Mouse (Mus musculus) gastrocnemius, postnatal 10 days (tissue): Measurements from ENCODE around the gene BC025446. TPM values are rescaled to one million over a fixed set of nuclear protein-coding genes. Genes with fewer than 3 reads are reported as not detected.

Experiments
- DNase-seq: peaks from one replicate; pipeline ENCODE4 v3.0.0; 2021; ENCODE audit warnings: mixed read lengths
- long read RNA-seq, 2 experiments: library from polyadenylated mRNA; stranded (forward); transcript quantifications; one replicate each; pipeline ENCODE4 v2.0.0; 2021
- total RNA-seq, 2 experiments: library from RNA; stranded (reverse); gene quantifications; 2 replicates each; pipeline ENCODE4 v1.2.3; 2021

Gene BC025446
- total RNA-seq: not detected
- long read RNA-seq, experiment 1: 0 reads
- long read RNA-seq, experiment 2, partial matches to known transcripts: 0 of 1 reads
- long read RNA-seq, experiment 2, other reads (novel, unspliced or antisense): 0 of 1 reads

DNA sequence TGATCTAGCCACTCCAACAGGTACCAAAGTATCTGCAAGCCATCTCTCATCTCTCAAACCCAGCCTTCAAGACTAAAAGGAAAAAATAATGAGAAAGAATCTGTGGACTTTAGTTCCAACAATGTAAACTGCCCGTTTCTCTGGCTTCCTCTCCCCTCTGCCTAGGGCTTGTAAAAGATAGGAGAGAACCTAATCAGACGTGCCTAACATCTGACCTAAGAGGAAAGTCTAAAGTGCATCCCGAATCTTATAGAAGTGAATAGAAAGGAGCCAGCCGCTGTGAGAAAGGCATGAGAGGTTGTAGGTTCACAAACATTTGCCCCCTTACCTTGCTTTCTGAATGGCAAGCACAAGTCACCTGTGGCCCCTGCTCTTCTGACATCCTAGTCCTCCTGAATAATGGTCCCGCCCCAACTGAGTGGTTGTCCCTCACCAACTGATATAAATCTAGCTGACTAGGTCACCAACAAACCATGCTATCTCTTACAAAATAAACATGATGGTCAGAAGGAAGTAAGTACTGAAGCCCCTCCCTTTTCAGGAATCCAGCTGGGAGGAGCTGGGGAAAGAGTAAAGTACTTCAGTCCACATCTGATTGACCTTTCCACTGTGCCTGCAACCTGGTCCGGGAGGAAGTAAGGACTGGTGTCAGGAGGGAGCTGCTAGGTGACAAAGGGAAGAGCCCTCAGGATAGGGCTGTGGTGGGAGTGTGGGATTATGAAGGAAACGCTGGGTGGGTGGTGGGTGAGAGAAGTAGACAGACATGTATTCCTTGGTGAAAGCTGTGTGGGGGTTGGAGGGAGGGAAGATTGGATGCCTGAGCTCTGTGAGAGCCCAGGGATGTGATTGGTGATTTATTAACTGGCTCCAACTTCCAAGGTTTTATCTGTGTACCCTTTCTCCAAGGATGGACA, at the start of gene BC025446:
Gene BC025446, plus strand, starts transcription at position 599 of the 914 bp plus-strand sequence.
- no peak for DNase-seq

DNA sequence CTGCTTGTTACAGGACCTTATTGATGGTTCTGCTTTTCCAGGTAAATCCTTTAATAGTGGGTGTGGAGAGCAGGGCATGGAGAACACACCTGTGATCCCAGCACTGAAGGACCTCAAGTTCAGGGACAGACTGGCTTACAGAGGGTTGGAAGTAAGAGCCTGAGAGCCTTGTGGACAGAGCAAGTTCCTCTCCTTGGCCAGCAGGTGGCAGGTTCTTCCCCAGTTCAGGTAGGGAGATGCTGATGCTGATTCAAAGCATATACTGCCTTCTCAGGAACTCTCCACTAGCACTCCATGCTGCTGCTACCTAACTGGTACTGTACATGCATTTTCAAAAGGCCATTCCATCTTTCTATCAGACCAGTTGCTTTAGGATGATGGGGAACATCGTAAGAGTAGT, 40.7 kb upstream of the BC025446 start:
- no peak for DNase-seq

- no peak for DNase-seq
Observed at GRCm38 (mm10) chr15:75186291-75186690, 29.9 kb upstream of the BC025446 start.

GRCm38 (mm10) chr15:75189116-75189515, 27.1 kb upstream of the BC025446 start:
- no peak for DNase-seq

DNA sequence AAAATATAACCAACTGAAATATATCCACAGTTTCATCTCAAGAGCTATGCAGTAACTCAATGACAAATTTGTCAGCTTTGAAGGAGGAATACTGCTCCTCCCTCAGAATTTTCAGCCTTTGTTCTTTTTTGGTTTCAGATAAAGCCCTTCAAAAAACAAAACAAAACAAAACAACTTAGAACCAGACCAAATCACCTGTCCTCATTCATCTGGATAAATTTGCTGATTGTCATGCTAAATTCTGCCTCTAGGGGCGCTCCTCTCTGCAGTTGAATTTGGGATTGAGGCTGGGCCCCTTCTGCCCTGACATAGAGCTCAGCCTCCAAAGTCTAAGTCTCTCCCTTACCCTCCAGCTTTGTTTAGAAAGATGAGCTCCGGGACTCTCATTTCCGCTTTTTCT, 25.6 kb upstream of the BC025446 start:
- peak; percentile 6 for DNase-seq

- no peak for DNase-seq
Observed at GRCm38 (mm10) chr15:75216831-75217230, 655 bp downstream of the BC025446 start.

GRCm38 (mm10) chr15:75221942-75222341, 5.8 kb downstream of the BC025446 start:
- DNase-seq: no peak

GRCm38 (mm10) chr15:75237736-75238288, 21.6 kb downstream of the BC025446 start:
- no peak for DNase-seq

DNA sequence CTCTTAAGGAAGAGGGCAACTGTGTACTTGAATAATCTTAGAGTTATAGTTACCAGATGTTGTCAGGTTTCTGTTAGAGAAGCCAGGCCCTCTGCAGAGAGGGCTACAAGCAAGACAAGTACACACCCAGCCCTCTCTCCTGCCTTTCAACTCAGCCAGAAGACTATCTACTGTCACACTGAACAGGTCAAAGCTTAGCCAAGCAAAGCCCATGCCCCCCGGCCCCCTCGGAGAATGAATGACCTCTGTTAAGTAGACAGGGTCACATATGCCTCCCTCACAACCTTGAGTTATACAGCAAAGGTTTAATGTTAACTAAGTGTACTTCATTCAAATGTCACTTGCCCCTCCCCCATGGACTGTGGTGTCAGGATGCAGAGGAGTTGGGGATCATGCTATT, 24.4 kb downstream of the BC025446 start:
- no peak for DNase-seq

- no peak for DNase-seq
Observed at GRCm38 (mm10) chr15:75242756-75243640, 26.8 kb downstream of the BC025446 start.

DNA sequence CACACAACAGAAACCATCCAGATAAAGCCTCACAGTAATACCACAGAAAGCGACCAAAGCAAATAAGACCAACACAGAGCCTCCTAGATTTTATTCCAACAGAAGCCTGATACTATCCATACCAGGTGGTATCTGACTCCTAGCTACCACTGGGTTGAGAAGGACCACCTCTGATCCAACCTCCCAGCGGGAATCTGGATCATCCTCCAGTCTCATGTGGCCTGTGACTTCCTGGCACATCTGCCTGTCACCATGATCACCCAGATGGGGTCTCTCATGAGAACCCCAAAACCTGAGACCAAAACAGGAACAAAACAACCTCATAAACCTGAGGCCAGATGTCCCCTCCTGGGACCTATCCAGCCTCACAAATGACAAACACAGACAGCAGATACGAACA, 38.5 kb downstream of the BC025446 start:
- DNase-seq: no peak

GRCm38 (mm10) chr15:75265863-75266262, 49.7 kb downstream of the BC025446 start:
- no peak for DNase-seq

DNA sequence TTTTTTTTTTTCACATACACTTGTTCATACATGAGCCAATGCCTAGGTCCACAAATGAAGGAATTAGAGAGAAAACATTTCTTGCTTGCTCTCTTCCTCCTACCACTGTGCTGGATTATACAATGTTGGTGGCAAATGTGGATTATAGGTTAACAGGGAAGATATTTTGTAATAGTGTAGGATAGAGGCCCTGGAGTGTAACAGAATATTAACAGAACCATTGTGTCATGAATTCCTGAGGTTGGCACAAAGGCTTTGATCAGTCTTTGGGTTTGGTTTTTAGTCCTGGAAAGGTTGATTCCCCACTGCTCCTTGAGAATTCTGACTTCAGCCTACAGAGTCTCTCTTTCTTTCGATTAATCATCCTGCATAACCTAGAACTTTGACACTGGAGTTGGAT, 50.5 kb downstream of the BC025446 start:
- no peak for DNase-seq

- no peak for DNase-seq
Observed at GRCm38 (mm10) chr15:75268121-75268520, 51.9 kb downstream of the BC025446 start, which contains the start of gene Ly6f. Gene Ly6f (plus strand): TSS chr15:75268421.

DNA sequence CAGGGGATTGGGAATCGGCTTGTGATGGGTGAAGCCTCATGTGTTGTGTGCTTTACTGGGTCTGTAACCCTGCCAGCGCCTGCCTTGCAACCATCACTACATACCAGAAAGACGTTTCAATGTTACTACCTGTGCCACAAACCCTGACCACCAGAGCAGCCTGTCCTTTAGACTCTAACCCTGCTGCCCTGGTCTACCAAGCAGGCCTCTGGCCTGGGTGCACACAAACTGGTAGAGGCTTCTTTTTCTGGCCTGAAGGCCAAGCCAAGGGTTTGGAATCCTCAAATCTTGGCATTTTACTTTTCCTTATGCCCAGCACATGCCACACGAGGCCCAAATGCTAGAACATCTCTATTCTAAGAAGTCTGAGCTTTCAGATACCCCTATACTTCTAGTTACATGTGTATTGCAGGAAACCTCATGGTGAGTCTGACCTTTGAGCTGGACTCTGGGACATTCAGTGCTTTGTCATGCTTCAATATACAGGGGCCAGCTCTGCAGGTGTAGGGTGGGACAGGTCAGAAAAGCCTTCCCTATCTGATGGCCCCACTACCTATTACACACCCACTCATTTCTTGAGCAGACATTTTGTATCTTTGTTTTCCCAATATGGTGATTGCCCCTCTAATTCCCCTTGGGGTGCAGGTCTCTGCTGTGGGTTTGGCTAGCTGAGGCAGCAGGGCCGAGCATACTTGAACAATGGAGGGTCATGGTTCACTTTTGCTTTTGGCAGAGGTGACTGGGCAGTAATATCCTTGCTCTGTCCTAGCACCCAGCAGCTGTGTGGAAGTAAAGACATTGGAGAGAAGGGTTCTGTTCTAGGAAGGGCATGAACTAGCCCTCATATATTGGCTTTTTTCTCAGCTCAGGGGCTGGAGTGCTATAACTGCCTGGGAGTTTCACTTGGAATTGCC, 53.0 kb downstream of the BC025446 start:
- DNase-seq: no peak

GRCm38 (mm10) chr15:75270169-75270568, 54.0 kb downstream of the BC025446 start:
- DNase-seq: no peak

- DNase-seq: no peak
Observed at GRCm38 (mm10) chr15:75270691-75271362, 54.7 kb downstream of the BC025446 start.

DNA sequence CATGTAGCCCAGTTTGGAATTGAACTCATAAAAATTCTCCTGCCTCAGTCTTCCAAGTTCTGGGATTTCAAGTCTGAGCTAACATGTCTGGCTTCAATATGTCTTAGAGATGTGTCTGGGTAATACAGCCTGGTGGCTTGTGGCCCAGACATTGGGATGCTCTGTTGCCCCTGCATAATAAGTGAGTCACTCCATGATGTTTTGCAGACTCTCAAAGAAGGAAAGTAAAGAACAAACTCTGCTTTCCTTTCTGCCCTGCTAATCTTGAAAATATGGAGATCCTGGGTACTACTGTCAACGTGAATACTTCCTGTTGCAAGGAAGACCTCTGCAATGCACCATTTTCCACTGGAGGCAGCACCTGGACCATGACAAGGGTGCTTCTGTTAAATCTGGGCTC, 55.2 kb downstream of the BC025446 start:
- DNase-seq: no peak

GRCm38 (mm10) chr15:75271891-75272290, 55.7 kb downstream of the BC025446 start:
- no peak for DNase-seq
